Mouse (Mus musculus) left cerebral cortex, postnatal 36 days (tissue): Measurements from ENCODE around the gene Ttc29. TPM values are rescaled to one million over a fixed set of nuclear protein-coding genes. Genes with fewer than 3 reads are reported as not detected.

ENCODE experiments used
- DNase-seq, 2 experiments: peaks; one replicate each; pipeline ENCODE4 v3.0.0; 2021 to 2022; ENCODE audit warnings: low spot score in 2 of 2, mixed read lengths in 1 of 2
- intact Hi-C: fragments of 180-260 bp; cut with DNase I; formaldehyde crosslinking; loops from one replicate; pipeline ENCODE4 v1.15.1; 2025
- total RNA-seq, 2 experiments: library from RNA; stranded (reverse); gene quantifications; 2 replicates each; pipeline ENCODE4 v1.2.3; 2021

Ttc29 gene
- total RNA-seq: under 1 TPM in 1 of 2 experiments, not detected in 1; 0.74 TPM

DNA sequence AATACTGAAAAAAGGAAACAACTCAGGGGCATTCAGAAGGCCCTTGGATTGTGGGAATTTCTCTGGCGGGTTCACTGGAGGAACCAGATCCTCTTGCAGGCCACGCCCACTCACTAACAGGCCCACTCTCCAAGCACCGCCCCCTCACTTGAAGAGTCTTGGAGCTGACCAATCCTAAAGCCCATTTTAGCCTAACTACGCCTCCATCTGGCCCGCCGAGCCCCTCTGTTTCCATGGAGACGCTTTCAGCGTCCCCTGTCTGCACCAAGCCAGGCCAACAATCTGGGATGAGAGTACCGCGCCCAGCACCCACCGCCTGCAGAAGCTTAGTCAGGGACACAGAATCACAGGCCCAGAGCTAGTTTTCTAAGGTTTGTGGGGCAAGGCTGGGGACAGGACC, at the start of gene Ttc29:
TSS of gene Ttc29 (plus strand) at position 224 of the 400 bp plus-strand sequence.
- intact Hi-C loops: no loop called here
- peak; percentile 9 to 11 for DNase-seq

GRCm38 (mm10) chr8:78171351-78171750, 41.7 kb upstream of the Ttc29 start:
- no peak for DNase-seq
- intact Hi-C loops: no loop called here

DNA sequence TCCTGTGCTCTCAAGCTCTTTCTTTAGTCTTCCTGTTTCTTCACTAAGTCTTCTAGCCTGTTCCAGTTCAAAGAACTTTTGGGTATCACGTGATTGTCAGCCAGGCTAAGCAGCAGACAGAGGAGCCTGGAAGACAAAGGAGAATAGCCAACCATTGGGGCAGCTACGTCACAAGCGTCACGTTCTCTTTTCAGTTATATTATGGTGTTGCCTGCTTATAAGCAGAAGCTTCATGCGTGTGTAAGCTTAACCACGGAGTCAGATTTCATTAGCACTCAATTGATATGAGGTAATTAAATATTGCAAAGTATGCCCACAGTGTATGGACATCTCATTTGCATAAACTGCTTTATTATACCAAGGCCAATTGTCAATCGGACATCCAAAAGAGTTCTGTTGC, 30.4 kb upstream of the Ttc29 start:
- intact Hi-C loops: no loop called here
- no peak for DNase-seq

- no peak for DNase-seq
- intact Hi-C loops: no loop called here
Measured at GRCm38 (mm10) chr8:78183414-78183813, 29.7 kb upstream of the Ttc29 start.

DNA sequence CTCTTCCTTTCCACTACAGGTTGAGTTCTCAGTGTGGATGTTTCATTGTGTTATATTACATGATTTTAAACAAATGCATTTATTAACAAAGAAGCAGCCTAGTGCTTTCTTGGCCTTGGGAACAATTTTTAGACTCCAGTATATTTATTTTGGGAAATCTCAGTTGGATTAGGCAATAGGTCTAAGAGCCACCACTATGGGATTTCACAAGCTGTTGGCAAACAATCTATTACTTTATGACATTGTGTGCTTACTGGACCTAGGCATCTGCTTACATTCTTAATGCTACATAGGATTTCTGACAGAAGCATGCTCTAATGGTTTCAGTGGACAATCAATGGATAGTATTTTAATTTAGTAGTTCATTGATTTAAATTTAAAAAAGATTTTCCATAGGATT, 26.0 kb upstream of the Ttc29 start:
- intact Hi-C loops: no loop called here
- DNase-seq: no peak

DNA sequence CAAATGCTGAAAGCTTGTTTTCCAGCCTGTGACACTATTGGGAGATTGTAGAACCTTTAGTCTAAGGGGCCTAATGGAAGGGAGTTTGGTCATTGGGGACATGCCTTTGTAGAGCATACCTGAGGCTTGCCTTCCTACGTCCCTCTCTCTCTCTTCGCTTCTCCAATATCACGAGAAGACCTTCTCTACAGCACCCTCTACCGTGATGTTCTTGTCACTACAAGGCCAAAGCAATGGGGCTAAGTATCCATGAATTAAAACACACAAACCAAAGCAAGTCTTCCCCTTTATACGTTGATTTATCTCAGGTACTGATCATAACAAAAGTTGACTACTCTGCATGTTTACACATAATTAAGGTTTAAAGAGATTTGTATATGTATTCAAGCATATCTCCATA, 8.9 kb upstream of the Ttc29 start:
- DNase-seq: no peak
- intact Hi-C loops: no loop called here

DNA sequence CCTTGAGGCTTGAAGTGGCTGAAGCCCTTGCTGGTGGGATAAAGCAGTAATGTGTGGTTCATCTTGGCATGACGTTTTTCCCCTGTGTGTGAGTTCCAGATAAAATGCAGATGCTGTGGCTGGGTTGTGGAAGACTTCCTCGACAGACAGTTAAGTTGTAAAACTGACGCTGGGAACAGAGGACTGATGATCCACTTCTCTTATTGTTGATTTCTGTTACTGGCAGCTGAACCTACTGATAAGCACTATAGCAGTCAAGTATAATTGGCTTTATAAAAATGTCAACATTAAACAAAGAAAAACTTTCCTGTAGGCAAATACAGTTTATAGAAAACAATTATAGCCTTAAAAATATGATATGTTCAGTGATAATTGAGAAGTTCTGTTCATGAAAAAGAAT, 2.7 kb upstream of the Ttc29 start:
- intact Hi-C loops: no loop called here
- DNase-seq: no peak

DNA sequence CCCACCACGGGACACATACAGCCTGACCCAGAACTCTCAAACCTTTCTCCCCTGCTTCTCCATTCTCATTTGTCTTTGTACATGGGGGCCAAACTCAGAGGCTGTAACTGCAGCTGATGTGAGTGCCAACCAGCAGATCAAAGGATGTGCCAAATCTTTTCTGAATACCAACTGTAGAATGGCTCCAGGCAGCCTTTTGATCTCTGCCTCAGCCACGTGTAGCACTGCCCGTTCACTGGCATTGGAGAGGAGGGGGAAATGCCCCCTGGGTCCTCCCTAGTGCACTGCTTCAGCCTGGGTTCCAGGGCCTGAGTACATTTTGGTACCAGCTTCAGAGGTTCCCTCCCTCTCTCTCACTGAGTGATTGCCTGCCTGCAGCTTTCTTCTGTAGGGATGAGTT, 1.5 kb downstream of the Ttc29 start:
- intact Hi-C loops: no loop called here

GRCm38 (mm10) chr8:78226087-78226486, 13.0 kb downstream of the Ttc29 start:
- DNase-seq: no peak
- intact Hi-C loops: no loop called here

More for the DNA sequence above, 1.5 kb downstream of the Ttc29 start:
- DNase-seq: no peak

- intact Hi-C loops: loop anchor here (5.0 kb wide), 1 partner anchor 168 kb away; no protein-coding TSS in a partner anchor
- DNase-seq: no peak
Measured at GRCm38 (mm10) chr8:78230721-78231120, 17.6 kb downstream of the Ttc29 start.

DNA sequence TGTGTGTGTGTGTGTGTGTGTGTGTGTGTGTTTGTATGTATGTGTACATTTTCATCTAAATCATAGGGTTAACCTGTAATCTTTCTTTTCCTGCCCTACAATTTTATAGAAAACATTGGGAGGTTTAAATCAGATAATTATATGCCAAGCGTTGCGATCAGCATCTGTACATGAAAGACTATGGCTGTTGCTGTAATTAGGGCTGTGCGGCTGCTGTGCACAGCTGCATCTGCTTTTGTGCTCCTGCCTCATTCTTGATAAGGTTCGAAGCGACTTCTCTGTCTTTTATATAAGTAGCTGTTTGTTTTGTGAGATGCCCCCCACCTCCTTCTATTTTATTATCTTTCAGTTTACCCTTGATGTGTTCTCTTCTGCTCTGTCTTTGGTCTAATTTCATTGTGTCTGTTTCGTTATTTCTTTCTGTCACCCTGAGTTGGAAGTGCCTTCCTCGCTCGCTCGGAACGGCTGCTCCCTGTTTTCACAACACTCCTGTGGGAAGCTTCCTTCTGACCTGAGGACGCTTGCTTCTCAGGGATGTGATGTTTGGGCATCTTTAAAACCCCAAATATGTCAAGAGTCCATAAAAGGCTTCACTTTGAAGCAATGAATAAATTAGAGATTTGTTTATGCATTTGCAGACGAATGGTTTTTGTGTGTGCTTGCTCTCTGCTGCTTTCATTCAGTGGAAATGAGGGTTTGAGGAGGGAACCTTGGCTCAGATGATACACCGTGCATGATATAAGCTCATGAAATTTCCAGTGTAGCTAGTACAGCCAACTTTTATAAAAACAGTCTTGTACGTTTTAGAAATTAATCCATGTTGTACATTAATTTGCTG, 20.0 kb downstream of the Ttc29 start:
- no peak for DNase-seq
- intact Hi-C loops: loop anchor here (5.0 kb wide), 1 partner anchor 171 kb away; no protein-coding TSS in a partner anchor

GRCm38 (mm10) chr8:78233708-78234201, 20.7 kb downstream of the Ttc29 start:
- no peak for DNase-seq
- intact Hi-C loops: loop anchor here (5.0 kb wide), 1 partner anchor 171 kb away; no protein-coding TSS in a partner anchor

DNA sequence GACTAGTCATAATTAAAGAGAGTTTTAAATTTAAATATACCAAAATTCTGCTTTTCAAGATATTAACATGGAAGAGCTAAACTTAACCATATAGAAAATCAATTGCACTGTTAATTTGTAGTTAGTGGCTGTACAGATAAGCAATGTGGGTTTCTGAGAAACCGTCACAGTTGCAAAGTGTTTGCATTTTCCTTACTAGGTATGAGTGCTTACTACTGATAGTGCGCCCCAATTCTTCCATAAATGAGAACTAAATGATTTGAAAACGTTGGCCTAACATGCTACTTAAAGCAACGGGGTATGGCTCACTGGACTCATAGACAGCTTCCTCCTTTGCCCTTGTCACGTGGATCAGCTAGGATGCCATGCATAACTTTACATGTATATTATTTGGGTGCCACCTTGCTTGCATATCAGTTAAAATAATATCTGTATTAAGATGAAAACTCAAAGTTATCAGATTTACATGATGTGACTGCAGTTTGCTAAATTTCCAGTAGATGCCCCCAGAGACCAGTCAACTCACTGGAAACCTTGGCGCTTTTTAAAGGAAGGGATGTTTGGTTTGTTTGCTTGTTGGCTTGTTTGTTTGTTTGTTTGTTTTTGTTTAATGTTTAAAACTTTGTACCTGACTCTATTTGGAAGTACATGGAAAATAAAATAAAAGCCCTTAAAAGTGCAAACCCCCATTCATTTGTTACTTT, 25.0 kb downstream of the Ttc29 start:
- intact Hi-C loops: loop anchor here (2.0 kb wide), 2 partner anchors 415 to 503 kb away; no protein-coding TSS in a partner anchor
- no peak for DNase-seq

DNA sequence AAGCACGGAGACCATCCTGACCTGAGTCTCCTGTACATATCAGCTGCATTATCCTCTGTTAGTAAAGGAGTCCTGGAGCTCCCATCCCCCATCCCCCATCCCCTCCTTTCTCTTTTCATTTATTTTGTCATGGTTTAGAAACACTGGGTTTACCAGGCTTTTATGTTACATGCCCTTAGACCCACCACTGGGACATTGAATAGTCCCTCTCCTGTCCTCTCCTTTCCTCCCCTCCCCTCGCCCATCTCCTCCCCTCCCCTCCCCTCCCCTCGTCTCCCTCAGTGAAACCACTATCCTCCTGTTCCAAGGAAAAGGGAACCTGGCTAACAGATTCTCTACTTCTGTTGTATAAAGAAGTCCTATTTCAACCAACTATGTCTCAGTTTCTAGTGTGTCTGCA, 38.0 kb downstream of the Ttc29 start:
- no peak for DNase-seq

GRCm38 (mm10) chr8:78254374-78254773, 41.3 kb downstream of the Ttc29 start:
- intact Hi-C loops: no loop called here
- DNase-seq: no peak

More for the DNA sequence above, 38.0 kb downstream of the Ttc29 start:
- intact Hi-C loops: no loop called here

GRCm38 (mm10) chr8:78255011-78255410, 41.9 kb downstream of the Ttc29 start:
- intact Hi-C loops: no loop called here
- no peak for DNase-seq

DNA sequence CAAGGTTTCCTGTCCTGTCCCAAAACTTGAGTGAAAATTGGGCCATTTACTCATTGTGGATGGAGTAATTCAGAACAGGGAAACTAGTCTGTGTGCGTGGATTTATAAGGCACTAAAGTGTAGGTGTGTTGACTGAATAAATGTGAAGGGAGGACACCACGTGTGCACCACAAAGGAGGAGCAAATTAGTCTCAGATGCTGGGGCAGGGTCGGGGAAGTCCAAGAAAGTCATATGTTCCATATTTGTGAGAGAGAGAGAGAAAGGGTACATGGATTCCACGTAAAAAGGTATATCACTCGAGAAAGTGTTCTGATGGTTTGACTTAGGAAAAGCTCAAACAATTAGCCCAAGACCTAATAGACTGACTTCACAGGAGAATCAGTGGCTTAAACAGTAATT, 52.4 kb downstream of the Ttc29 start:
- intact Hi-C loops: no loop called here
- DNase-seq: no peak

- intact Hi-C loops: no loop called here
- DNase-seq: no peak
Measured at GRCm38 (mm10) chr8:78266231-78266630, 53.1 kb downstream of the Ttc29 start.

DNA sequence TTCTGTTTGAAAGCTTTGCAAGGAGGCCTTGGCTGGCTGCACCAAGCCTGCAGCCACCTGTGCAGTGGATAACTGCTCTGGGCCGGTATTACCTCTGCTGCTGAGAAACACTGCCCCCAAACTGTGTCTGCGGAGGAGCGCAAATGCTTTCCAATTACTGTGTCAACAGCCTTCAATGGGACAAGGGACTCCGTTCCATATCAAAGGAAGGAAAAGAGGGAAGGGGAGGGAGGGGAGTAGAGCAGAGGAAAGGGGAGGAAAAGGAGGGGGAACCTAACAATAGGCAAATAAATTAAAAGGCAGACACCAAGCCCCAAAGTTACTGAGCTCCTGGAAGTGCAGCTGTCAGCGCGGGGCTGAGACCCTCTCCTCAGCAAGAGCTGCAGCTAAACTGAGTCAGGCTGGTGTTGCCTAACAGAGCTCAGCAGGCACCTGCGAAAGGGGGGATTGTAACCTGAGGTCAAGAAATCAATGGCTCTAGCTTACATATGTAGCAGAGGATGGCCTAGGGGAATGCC, 54.9 kb downstream of the Ttc29 start:
- intact Hi-C loops: no loop called here
- DNase-seq: no peak

- intact Hi-C loops: no loop called here
- no peak for DNase-seq
Measured at GRCm38 (mm10) chr8:78269281-78269680, 56.2 kb downstream of the Ttc29 start.
